Mouse (Mus musculus): ENCODE measurements around the gene Il13ra1. TPM values are rescaled to one million over a fixed set of nuclear protein-coding genes. Genes with fewer than 3 reads are reported as not detected.

The Il13ra1 gene
- total RNA-seq, 4 experiments from 2014 or later: 0.90 to 1.7 (median 1.2) TPM

DNA sequence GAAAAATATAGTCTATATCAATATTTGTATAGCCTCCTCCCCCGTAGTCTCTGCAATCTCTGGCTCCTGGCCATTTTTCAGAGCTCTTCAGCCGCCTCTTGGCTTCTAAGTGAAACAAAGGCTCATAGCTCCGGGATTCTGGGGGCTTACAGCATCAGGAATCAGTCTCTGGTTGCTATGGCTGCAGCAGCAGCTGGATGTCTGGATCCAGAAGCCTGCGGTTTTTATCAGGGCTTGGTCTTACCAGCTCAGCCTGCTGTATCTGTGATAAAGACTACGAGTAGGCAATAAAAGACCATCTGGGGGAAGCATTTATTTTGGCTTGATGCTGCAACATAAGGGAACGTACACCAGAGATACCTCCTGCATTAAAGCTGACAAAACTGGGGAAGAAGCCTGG, 82.0 kb downstream of the Il13ra1 start:
- no peak for DNase-seq (ENCODE audit: low spot score in 2 of 2)

DNA sequence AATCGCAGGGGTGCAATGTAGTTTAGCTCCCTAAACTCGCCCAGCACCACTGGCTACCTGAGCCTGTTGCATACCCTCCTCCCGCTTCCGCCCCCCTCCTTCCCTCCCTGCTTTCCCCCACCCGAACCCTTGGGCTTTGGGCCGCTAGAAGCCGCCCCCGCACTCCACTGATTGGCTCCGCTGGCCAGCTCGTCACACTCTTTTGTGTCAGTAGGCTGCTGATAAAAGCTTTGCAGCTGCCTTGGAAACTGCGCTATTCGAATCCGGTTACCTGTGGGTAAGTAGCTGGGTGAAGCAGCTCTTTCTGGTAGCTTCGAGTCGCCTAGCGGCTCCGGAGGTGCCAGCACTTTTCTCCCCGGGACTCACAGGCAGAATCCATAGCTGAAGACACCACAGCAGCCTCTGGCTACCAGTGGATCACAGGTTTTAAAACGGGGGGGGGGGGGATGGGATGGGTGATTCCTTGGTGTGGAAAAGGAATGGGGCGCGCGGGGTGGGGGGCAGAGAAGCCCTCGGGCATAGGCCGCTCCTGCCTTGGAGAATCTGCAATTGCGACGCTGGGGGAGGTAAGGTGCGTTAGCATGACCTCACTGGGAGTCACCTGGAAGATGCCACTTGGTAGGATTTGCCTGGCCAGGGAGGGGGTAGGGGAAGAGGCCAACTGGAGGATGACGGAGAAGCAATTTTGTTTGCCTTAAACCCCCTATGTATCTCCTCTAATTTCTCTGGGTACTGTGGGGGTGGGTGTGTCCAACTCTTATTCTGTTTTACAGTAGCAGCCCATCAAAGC, 84.0 kb downstream of the Il13ra1 start, which contains the start of gene Zcchc12:
Gene Zcchc12, plus strand, starts transcription at position 169 of the 790 bp plus-strand sequence.
- DNase-seq (ENCODE audit: low spot score in 2 of 2): no peak

DNA sequence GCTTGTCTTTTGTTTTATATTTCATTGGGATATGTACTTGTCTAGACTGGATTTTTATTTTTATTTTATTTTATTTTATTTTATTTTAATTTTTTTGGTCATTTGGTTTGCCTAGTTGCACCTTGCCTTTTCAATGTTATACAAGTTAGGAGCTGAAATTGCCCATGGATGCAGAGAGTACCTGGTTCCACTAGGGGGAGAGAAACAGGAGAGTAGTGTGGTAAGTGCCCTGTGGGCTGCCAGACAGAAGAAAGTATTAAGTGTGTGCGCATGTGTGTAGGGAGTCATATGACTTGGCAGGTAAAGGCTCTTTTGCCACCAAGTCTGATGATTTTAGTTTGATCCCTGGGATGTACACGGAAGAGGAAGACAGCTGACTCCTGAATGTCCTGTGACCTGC, 97.6 kb downstream of the Il13ra1 start:
- no peak for DNase-seq (ENCODE audit: low spot score in 2 of 2)

DNA sequence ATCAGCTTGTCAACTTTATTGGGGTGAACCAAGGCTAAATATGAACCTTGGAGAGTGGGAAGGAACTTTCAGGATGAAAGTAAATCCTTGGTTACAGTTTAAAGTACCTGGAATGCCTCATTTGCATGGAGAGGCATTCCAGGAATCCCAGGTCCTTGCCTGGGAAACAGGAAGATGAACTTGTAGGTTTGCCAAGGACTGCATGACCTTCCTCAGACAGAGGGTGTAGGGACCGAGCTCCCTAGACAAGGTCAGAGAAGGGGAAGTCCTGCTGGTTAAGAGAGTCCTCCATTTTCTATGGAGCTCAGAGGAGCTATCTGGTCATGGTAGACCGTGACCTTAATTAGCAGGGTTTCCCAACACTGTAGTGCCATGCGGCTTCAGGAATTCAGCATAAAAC, 99.3 kb downstream of the Il13ra1 start:
- DNase-seq (ENCODE audit: low spot score in 2 of 2): no peak

Other genes with a start within 250 kb of the Il13ra1 start
- gene Dock11, start 223.3 kb upstream of the Il13ra1 start, total RNA-seq (2022): 1 to 10 TPM; 1.5 to 3.2 (median 2.3) TPM
- not detected for gene Zcchc12, start 83.8 kb downstream of the Il13ra1 start, total RNA-seq (2022)
- 1 to 10 TPM; 1.0 to 2.8 (median 2.1) TPM for gene Lonrf3, start 216.2 kb downstream of the Il13ra1 start, total RNA-seq (2022)